Mouse (Mus musculus): ENCODE data around the gene Tenm3.

The Tenm3 gene

DNA sequence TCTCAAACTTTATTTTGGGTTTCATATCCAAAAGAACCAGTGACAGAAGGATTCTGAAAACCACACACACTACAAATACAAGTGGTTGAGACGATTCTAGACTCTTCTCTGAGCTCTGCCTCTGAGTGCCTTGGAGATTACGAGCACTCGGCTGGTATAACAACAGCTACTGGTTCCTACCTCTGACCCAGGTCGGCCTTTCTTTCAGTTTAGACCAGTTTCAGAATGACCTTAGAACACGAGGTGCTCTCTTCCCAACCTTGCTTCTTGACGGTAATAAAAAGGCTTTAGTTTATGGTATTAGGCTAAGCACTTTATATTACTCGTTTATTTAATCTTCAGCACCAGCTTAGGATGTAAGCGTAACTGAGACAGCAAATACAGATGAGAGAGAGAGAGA lies 528.1 kb downstream of the Tenm3 start:
- no peak for DNase-seq

- DNase-seq: no peak
Observed at GRCm38 (mm10) chr8:48313985-48314368, 529.8 kb downstream of the Tenm3 start.

- DNase-seq: no peak
Observed at GRCm38 (mm10) chr8:48313210-48313984, 530.4 kb downstream of the Tenm3 start.

DNA sequence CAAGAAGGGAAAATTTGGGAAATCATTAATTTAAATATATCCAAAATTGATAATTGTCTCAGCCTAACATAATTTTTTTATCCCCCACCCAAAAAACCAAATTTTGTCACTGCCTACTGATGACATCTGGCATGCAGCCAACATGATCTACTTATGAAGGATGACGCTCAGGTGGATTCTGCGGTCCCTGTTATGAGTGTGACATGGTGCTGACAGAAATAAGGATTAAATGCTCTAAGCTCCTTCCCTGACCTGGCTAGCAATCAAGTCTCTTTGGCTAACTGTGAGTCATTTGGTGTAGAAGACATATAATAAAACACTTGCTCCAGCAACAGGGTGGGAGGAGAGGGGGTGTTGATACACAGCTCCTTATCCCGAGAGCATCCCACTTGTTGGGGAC lies 532.0 kb downstream of the Tenm3 start:
- no peak for DNase-seq

- no peak for DNase-seq
Observed at GRCm38 (mm10) chr8:48310240-48310849, 533.4 kb downstream of the Tenm3 start.

GRCm38 (mm10) chr8:48309191-48309987 lies 534.4 kb downstream of the Tenm3 start:
- DNase-seq: peak; percentile 29

DNA sequence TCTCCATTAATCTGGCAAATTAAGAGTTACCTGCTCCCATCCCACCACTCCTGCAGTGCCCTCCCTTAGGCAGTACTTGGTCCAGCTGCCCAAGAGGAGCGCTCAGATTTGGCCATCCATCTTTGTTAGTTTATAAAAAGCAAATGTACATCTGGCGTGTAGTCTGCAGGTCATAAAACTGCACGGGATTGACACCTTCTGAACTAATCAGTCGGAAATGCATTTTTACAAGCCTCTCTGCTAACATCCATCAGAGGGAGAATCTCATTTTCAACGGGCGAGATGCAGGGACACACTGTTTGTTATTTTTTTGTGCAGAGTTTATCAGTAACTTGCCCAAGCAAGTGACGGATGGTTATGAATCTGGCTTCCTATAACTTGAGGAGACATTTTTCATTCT lies 539.5 kb downstream of the Tenm3 start:
- no peak for DNase-seq

- no peak for DNase-seq
Observed at GRCm38 (mm10) chr8:48300613-48301037, 543.1 kb downstream of the Tenm3 start.

GRCm38 (mm10) chr8:48300061-48300460 lies 543.7 kb downstream of the Tenm3 start:
- no peak for DNase-seq

DNA sequence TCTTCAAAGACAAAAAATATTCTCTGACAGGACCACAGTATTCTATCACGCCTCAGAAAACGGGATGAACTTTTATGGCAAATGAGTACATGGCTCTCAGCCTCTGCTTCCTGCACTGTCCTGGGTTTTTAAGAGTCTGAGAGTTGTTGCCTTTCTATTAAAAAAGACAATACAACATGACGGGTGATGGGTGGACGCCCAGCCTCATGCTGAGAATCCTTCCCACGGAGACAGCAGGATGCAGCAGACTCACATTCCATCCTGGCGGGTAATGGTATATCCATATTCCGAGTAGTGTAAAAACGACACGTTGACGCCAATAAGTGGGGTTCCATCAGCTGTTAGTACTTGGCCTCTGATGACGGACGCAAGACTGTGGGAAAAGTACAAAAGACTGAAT lies 544.4 kb downstream of the Tenm3 start:
- no peak for DNase-seq

- no peak for DNase-seq
Observed at GRCm38 (mm10) chr8:48296371-48296770, 547.4 kb downstream of the Tenm3 start.

DNA sequence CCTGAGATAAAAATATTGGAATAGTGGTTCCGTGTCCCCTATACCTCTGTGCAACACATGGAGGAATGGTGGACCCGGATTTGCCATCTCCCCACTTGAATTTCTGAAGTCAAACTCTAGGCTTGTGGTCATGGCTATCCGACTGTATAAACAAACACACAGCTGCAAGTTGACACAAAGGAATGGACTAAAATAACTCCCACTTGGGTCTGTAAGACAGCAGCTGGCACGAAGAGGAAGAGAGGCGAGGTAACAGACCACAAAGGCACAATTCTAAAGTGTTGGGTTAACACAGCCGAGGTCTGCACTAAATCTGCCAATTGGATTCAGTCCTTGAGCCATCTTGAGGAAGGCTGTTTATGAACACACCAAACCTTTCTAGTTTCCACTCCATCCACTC lies 548.2 kb downstream of the Tenm3 start:
- no peak for DNase-seq

DNA sequence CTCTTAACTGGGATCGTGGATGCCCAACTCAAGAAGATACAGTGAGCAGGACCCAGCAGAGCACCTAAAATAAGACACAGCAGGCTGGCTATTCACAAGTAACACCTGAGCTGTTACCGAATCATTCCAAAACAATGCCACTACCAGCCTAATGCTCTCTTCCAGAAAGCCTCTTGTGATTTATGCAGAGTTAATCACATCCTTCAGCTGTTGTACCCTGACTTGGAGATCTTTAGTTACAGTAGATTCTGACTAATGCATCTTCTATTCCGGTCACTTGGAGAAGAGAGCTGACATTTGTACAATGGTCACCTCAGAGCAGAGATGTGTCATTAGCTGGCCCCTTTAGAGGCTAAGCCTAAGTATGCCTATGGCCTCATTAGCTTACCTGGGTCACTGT lies 550.0 kb downstream of the Tenm3 start:
- DNase-seq: no peak

- no peak for DNase-seq
Observed at GRCm38 (mm10) chr8:48285432-48285831, 558.3 kb downstream of the Tenm3 start.

- no peak for DNase-seq
Observed at GRCm38 (mm10) chr8:48281855-48282254, 561.9 kb downstream of the Tenm3 start.

- no peak for DNase-seq
Observed at GRCm38 (mm10) chr8:48279360-48279759, 564.4 kb downstream of the Tenm3 start.

GRCm38 (mm10) chr8:48277986-48278635 lies 565.6 kb downstream of the Tenm3 start:
- DNase-seq: no peak

DNA sequence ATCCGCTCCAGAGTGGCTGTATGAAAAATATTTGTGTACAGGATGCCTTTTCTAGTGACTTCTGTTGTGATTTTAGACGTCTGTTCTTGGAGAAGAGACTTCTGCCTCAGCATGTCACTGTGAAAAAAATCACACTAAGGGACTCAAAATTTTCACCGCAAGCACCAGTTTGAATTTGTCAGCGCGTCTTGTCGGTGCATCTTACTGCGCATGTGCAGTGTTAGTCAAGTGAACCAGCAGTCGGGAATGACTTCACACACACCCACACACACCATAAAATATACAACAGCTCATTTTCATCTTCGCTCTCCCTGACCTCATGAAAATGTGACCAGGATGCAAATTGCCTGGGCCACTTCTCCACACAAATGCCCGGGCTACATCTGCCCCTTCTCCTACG lies 568.7 kb downstream of the Tenm3 start:
- no peak for DNase-seq

DNA sequence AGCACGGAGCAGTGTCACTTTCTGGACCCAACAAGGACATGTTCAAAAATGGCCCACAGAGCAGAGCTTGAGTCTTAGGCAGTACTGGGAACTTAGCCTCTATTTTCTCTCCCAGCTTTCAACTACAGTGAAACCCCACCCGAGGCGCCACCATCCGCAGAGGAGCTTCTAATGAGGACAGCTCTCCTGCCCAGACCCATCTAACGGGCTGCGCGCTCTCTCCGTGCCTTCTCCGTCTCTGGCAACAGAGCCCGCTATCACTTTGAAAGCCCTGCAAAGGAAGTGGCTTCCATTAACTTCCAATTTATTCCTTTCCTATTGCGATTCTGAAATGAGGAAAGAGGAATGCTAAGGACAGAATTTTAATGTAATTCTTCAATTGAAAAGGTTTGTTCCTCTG lies 569.2 kb downstream of the Tenm3 start:
- DNase-seq: no peak

GRCm38 (mm10) chr8:48268638-48269037 lies 575.1 kb downstream of the Tenm3 start:
- DNase-seq: no peak

DNA sequence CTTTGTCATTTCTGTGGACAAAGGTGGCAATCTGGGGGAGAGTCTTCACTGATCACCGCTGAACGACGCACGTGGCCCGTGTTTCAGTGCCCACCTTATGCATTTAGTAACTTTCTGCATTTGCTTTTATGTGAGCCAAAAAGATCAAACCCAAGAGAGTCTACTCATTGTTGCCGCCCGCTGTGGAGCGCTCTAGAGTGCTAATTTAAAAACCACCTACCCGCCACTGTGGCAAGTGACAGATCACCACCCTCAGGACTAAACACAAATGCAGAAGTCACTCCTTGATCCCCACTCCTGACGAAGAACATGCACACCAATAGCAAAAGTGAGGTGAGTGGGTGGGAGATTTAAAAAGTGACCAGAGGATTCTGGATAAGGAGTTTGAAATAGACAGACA lies 583.5 kb downstream of the Tenm3 start:
- DNase-seq: no peak

DNA sequence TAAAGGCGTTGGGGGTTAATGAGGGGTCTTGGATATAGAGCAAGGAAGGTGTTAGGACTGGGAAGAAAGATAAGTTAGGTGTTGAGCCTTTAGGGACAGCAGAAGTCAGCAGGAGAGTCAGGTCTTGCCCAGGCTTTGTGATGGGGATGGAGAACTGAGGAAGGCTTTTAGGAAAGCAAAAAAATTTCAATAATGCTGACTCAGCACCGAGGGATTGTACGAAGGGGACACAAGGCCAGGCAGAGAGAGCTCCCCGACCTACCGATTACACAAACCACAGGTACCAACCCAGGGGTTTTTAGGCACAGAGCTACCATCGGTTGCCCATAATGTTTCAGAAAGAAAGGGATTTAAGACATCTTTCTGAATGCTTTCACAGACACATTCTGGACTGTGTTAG lies 583.9 kb downstream of the Tenm3 start:
- no peak for DNase-seq

GRCm38 (mm10) chr8:48243876-48244275 lies 599.9 kb downstream of the Tenm3 start:
- no peak for DNase-seq
